12 mouse cellular contexts compared by ENCODE assay signal in the genomic region with DNA sequence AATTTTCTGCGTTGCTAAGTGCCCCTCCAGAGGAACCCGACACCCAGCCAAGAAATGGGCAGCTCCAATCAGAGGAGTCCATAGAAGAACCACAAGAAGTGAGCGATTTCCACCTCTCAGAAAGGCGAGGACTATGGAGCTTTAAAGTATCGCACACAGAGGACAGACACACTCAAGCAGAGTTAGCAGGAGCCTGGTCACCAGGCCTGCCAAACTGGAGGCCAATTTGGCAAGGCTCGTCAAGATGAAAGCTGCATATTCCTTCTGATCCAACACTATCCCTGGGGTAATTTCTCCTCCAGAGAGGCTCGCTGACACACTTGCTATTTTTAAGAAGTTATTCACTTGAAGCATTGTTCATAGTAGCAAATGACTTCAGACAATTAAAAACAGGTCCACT.
A peak's percentile ranks its signal among the peaks of the same experiment; 100 is the strongest.
DNase-seq lines count a peak whose midpoint lies in the region; ATAC-seq lines count a peak whose summit lies in the region.
"Had no signal": no experiment of that assay in that cellular context is flagged by ENCODE, and none has a peak within 500 bp of the region (broad histone marks: within the 10 kb centered on the region; RNA-seq: fewer than 3 reads in every experiment).

No protein-coding gene starts in this region.

- intact Hi-C loops in gastrocnemius, postnatal 14 days (cut with DNase I; ENCODE audit: low total_unique reads), result no loop called here

- WGBS in heart, embryonic 11.5 days (ENCODE audit: insufficient replicate concordance), result 80% methylated on average over 7 of the region's 7 CpGs

- no peak overlapping the region for H3K27ac ChIP-seq in heart, embryonic 11.5 days (ENCODE audit: low read depth, low read length)
- H3K27ac ChIP-seq: limb, embryonic 13.5 days; macrophage had no signal

- H3K27me3 ChIP-seq in heart, embryonic 11.5 days (ENCODE audit: control insufficient read depth, insufficient read depth, low read length), result no peaks in the 10 kb centered on the region
- H3K27me3 ChIP-seq: limb, embryonic 13.5 days had no signal

- H3K4me1 ChIP-seq in heart, embryonic 11.5 days (ENCODE audit: control insufficient read depth, insufficient read depth, low read length), result no peaks in the 10 kb centered on the region

- no peak overlapping the region for H3K4me3 ChIP-seq in heart, embryonic 11.5 days (ENCODE audit: low read depth, low read length)
- H3K4me3 ChIP-seq: limb, embryonic 13.5 days had no signal

- ATAC-seq in heart, embryonic 11.5 days (replicated peaks; ENCODE audit: insufficient number of reproducible peaks, low FRiP score, low TSS enrichment), result no peak

- H3K9me3 ChIP-seq in heart, embryonic 11.5 days (replicated peaks; ENCODE audit: control insufficient read depth, low read length), result no peaks in the 10 kb centered on the region
- H3K9me3 ChIP-seq: limb, embryonic 13.5 days had no signal

- H3K36me3 ChIP-seq in heart, embryonic 11.5 days (ENCODE audit: control insufficient read depth, insufficient read depth, low read length), result no peaks in the 10 kb centered on the region
- H3K36me3 ChIP-seq: limb, embryonic 13.5 days had no signal

- no peak overlapping the region for H3K4me2 ChIP-seq in heart, embryonic 11.5 days
- H3K4me2 ChIP-seq: limb, embryonic 13.5 days had no signal

- H3K9ac ChIP-seq in heart, embryonic 11.5 days (ENCODE audit: low read depth, low read length), result no peak overlapping the region
- H3K9ac ChIP-seq: limb, embryonic 13.5 days had no signal

- DNase-seq in heart, adult 11 months, result peak; percentile 97
- peak; percentile 44 for DNase-seq in NIH3T3 (ENCODE audit: low read depth)
- peak; percentile 50 for DNase-seq in cerebellum, adult 8-10 months
- DNase-seq in gastrocnemius, postnatal 14 days, result peak; percentile 67
- no peak for DNase-seq in layer of hippocampus, postnatal 36 days
- no peak for DNase-seq in thymus, postnatal 4 days
- no peak for DNase-seq in spleen, postnatal 14 days (ENCODE audit: low spot score in 2 of 2)
- DNase-seq: kidney, postnatal 36 days; thymus, postnatal 36 days had no signal

Comparison
In these comparisons a context has a peak if more than half of its experiments do, and no peak if none do; other contexts are left out.
1. DNase-seq: peak in heart, adult 11 months (single experiment), NIH3T3 (single experiment), cerebellum, adult 8-10 months (single experiment) and gastrocnemius, postnatal 14 days (single experiment); none in layer of hippocampus, postnatal 36 days (0 of 2), thymus, postnatal 4 days (single experiment) and spleen, postnatal 14 days (0 of 2).